Mouse (Mus musculus) midbrain, embryonic 10.5 days (tissue): ENCODE data around the gene Pilra. TPM values are rescaled to one million over a fixed set of nuclear protein-coding genes. Genes with fewer than 3 reads are reported as not detected.

Source experiments
- DNase-seq: peaks from one replicate; pipeline ENCODE4 v3.0.0-alpha.2; 2017; ENCODE audit warnings: low spot score
- H3K27ac ChIP-seq: fragments of 300-500 bp; sonication (generic); replicated peaks from 2 replicates; pipeline ENCODE4 v1.5.1; 2016; ENCODE audit warnings: mild to moderate bottlenecking
- H3K27me3 ChIP-seq: fragments of 300-500 bp; sonication (generic); 2 replicates; pipeline ENCODE4 v1.6.1; 2016; ENCODE audit warnings: low read depth, mild to moderate bottlenecking; ENCODE audit not compliant: poor library complexity, severe bottlenecking
- H3K36me3 ChIP-seq: fragments of 300-500 bp; sonication (generic); 2 replicates; pipeline ENCODE4 v1.6.1; 2016; ENCODE audit warnings: mild to moderate bottlenecking, moderate library complexity
- H3K4me1 ChIP-seq: fragments of 300-500 bp; sonication (generic); 2 replicates; pipeline ENCODE4 v1.6.1; 2016
- H3K4me3 ChIP-seq: fragments of 300-500 bp; sonication (generic); 2 replicates; pipeline ENCODE4 v1.5.1; 2016; ENCODE audit warnings: mild to moderate bottlenecking, moderate library complexity
- H3K9me3 ChIP-seq: fragments of 300-500 bp; sonication (generic); replicated peaks from 2 replicates; pipeline ENCODE4 v1.6.1; 2016; ENCODE audit warnings: mild to moderate bottlenecking
- WGBS: fragments of 180-500 bp; shearing (Covaris S2); methylation state at CpG from one replicate; pipeline ENCODE4 v1.1.7; 2016; 5-methylcytosine and 5-hydroxymethylcytosine counted together
- polyA plus RNA-seq: library from polyadenylated mRNA; unstranded; fragments of >200 nt; fragmentation: Nextera tagmentation; extraction: Ambion mirVana; gene quantifications from 2 replicates; pipeline ENCODE4 v1.2.1, GENCODE M21; 2016

Gene Pilra
- polyA plus RNA-seq, 1 experiment from 2014 or later: 0.19 TPM

DNA sequence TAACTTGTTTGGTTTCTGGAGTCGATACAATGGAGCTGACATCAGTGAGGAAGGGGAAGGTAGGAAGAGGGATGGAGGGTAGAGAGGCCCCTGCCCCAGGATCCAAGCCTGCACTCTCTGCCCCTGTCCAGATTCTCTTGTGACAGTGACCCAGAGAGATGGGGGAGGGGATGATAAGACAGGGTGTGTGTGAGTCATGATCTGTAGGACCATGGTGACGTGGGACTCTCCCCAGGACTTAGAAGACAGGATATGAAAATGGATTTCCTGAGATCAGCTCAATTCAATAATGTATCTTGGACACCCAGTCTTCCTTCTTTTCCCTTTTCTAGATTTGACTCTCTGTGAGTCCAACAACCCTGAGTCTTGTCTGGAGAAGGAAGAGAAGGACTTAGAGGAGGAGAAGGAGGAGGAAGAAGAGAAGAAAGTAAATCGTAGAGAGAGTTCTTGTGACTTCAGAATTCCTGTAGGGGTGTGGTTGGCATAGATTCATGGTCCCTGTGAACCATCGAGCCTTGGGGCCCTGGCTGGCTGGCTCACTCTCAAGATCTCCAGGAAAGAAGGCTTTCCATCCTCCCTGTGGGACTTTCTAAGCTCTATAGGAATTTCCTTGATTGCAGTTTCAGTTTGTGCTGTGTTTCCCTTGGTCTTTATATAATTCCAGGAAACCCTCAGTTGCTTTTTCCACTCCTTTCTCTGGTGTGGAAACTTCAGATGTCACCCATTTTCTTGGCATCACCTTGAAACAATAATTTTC lies 18.4 kb downstream of the Pilra start:
- no peak overlapping the region for H3K4me3 ChIP-seq
- WGBS: 84% methylated on average over 4 of the region's 4 CpGs
- no peak for DNase-seq
- H3K36me3 ChIP-seq: no peaks in the 10 kb centered on the region
- no peaks in the 10 kb centered on the region for H3K4me1 ChIP-seq
- no peaks in the 10 kb centered on the region; the same call in 1 of the 2 replicates for H3K9me3 ChIP-seq
- H3K27ac ChIP-seq: no peak overlapping the region
- H3K27me3 ChIP-seq: no peaks in the 10 kb centered on the region

- 90% methylated on average over 5 of the region's 5 CpGs for WGBS
- Histone ChIP-seq H3K27me3 (no peaks in the 10 kb centered on the region), H3K4me1 (no peaks in the 10 kb centered on the region), H3K4me3 (no peak overlapping the region), H3K9me3 (no peaks in the 10 kb centered on the region), H3K27ac (no peak overlapping the region), H3K36me3 (no peaks in the 10 kb centered on the region)
- DNase-seq: no peak
Measured at GRCm38 (mm10) chr5:137808316-137808715, 27.8 kb downstream of the Pilra start.

DNA sequence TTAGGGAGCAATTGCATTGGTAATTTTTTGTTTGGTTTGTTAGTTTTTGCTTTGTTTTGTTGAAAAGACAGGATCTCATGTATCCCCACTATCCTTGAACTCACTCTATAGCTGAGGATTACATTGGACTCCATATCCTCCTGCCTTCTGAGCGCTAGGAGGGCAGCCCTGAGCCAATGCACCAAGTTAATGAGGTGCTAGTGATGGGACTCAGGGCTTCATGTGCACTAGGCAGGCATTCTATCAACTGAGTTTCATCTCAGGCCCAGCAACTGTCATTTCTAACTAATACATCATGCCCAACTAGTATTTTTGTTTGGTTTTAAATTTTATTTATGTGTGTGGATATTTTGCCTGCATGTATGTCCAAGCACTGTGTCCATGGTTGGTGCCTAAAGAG lies 29.9 kb downstream of the Pilra start:
- Histone ChIP-seq H3K36me3 (no peaks in the 10 kb centered on the region), H3K27ac (no peak overlapping the region), H3K9me3 (no peaks in the 10 kb centered on the region), H3K27me3 (no peaks in the 10 kb centered on the region), H3K4me3 (no peak overlapping the region), H3K4me1 (no peaks in the 10 kb centered on the region)
- WGBS: 64% methylated on average over 1 of the region's 1 CpGs
- no peak for DNase-seq

- Histone ChIP-seq H3K4me3 (no peak overlapping the region), H3K27ac (no peak overlapping the region), H3K4me1 (no peaks in the 10 kb centered on the region), H3K36me3 (no peaks in the 10 kb centered on the region), H3K9me3 (no peaks in the 10 kb centered on the region), H3K27me3 (no peaks in the 10 kb centered on the region)
- no peak for DNase-seq
- WGBS: 84% methylated on average over 3 of the region's 3 CpGs
Measured at GRCm38 (mm10) chr5:137800917-137801316, 35.2 kb downstream of the Pilra start.

DNA sequence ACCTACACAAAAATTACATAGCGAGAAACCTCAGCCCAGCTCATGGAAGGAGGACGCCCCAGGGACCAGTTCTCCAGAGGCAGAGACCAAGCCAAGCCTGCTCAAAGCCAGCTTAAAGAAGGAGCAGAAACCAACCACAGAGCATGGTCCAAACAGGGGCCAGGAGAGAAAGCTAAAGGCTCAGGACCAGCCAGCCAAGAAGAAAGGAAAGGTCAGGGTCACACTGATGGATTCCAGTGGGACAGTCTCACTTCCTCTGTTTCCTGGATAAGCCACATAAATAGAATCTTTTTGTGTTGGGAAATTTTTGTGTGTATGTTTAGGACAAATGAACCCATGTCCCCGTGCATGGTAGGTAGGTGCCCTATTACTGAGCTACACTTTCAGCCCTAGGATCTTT lies 39.5 kb downstream of the Pilra start:
- DNase-seq: no peak
- no peaks in the 10 kb centered on the region for H3K27me3 ChIP-seq
- WGBS: 89% methylated on average over 3 of the region's 3 CpGs
- H3K9me3 ChIP-seq: no peaks in the 10 kb centered on the region
- no peaks in the 10 kb centered on the region for H3K36me3 ChIP-seq
- H3K27ac ChIP-seq: no peak overlapping the region
- H3K4me3 ChIP-seq: no peak overlapping the region
- no peaks in the 10 kb centered on the region for H3K4me1 ChIP-seq

DNA sequence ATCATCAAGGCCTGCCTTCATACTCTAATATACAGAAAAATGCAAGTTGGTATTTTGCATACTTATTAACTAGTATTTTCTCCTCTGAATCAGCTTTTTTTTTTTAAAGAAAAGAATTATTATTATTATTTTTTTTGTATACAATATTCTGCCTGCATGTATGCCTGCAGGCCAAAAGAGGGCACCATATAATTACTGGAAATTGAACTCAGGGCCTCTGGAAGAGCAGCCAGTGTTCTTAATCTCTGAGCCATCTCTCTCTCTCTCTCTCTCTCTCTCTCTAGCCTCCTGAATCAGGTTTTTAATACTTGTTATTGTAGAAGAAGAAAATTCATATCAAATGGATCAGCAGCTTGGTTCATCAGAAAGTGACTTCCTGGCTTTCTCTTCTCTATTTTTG lies 44.5 kb downstream of the Pilra start:
- no peaks in the 10 kb centered on the region for H3K9me3 ChIP-seq
- H3K27me3 ChIP-seq: peaks cover 18% of the 10 kb centered on the region
- no peaks in the 10 kb centered on the region for H3K36me3 ChIP-seq
- no peak overlapping the region for H3K27ac ChIP-seq
- DNase-seq: no peak
- peaks cover 4% of the 10 kb centered on the region; the same call in 1 of the 2 replicates for H3K4me1 ChIP-seq
- no peak overlapping the region for H3K4me3 ChIP-seq

DNA sequence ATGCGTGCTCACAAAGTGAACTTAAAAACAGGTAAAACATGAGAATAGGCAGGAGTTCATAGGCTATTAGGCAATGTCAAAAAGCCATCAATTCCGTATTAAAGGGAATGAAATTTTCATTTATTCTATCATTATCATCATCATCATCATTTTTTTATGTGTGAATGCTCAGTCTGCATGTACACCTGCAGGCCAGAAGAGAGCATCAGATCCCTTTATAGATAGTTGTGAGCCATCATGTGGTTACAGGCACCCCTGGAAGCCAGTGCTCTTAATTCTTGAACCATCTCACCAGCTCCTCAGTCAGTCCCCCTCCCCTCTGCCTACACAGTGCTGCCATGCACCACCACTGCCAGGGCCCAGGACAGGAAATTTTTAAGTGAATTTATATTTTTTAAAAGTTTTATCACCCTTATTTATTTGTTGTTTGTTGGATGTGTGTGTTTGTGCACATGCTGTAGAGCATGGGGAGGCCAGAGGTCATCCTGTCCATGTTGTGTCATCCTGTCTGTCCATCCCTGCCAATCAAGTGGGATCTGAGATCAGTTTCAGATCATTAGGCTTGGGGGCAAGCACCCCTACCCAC lies 47.0 kb downstream of the Pilra start:
- Histone ChIP-seq H3K9me3 (no peaks in the 10 kb centered on the region), H3K27me3 (peaks cover 18% of the 10 kb centered on the region), H3K27ac (no peak overlapping the region), H3K36me3 (peaks cover 12% of the 10 kb centered on the region), H3K4me3 (no peak overlapping the region), H3K4me1 (peaks cover 21% of the 10 kb centered on the region)
- no peak for DNase-seq
- WGBS: 86% methylated on average over 2 of the region's 2 CpGs

GRCm38 (mm10) chr5:137788171-137788570 lies 47.9 kb downstream of the Pilra start:
- Histone ChIP-seq H3K4me3 (peak overlapping the region; percentile 91), H3K36me3 (peaks cover 20% of the 10 kb centered on the region), H3K9me3 (no peaks in the 10 kb centered on the region), H3K27ac (peak overlapping the region; percentile 95), H3K4me1 (peaks cover 30% of the 10 kb centered on the region), H3K27me3 (peaks cover 18% of the 10 kb centered on the region)
- no peak for DNase-seq
- WGBS: 69% methylated on average over 24 of the region's 24 CpGs

- H3K4me3 ChIP-seq: peak within 1 kb of the TSS; percentile 91
- WGBS: under 1% methylated on average over 48 of the region's 48 CpGs
Measured at GRCm38 (mm10) chr5:137787151-137787928, 48.7 kb downstream of the Pilra start, which contains the start of the genes Mepce and Zcwpw1. TSS of gene Mepce (minus strand) at chr5:137787655. TSS of gene Zcwpw1 (plus strand) at chr5:137787798.

GRCm38 (mm10) chr5:137786109-137786942 lies 49.8 kb downstream of the Pilra start:
- WGBS: 0% methylated on average over 79 of the region's 79 CpGs
- H3K4me3 ChIP-seq: peak overlapping the region; percentile 91
- H3K4me1 ChIP-seq: peaks cover 47% of the 10 kb centered on the region
- H3K27me3 ChIP-seq: peaks cover 18% of the 10 kb centered on the region
- peaks cover 39% of the 10 kb centered on the region for H3K36me3 ChIP-seq
- DNase-seq: peak; percentile 100
- no peaks in the 10 kb centered on the region for H3K9me3 ChIP-seq
- peak overlapping the region; percentile 95 for H3K27ac ChIP-seq

More at GRCm38 (mm10) chr5:137787151-137787928, 48.7 kb downstream of the Pilra start, which contains the start of the genes Mepce and Zcwpw1:
- Histone ChIP-seq H3K9me3 (no peaks in the 10 kb centered on the region), H3K27ac (peak within 1 kb of the TSS; percentile 95), H3K36me3 (peaks cover 29% of the 10 kb centered on the region), H3K4me1 (peaks cover 38% of the 10 kb centered on the region), H3K27me3 (peaks cover 18% of the 10 kb centered on the region)
- DNase-seq: peak; percentile 94

- DNase-seq: peak; percentile 34
- 5% methylated on average over 60 of the region's 62 CpGs for WGBS
- Histone ChIP-seq H3K27ac (peak overlapping the region; percentile 95), H3K27me3 (peaks cover 18% of the 10 kb centered on the region), H3K9me3 (no peaks in the 10 kb centered on the region), H3K4me1 (peaks cover 51% of the 10 kb centered on the region), H3K36me3 (peaks cover 48% of the 10 kb centered on the region), H3K4me3 (peak overlapping the region; percentile 91)
Measured at GRCm38 (mm10) chr5:137785164-137786031, 50.7 kb downstream of the Pilra start.
